Mouse (Mus musculus): ENCODE data around the gene Flvcr2. TPM values are rescaled to one million over a fixed set of nuclear protein-coding genes. Genes with fewer than 3 reads are reported as not detected.

Gene Flvcr2
- polyA plus RNA-seq, 1 experiment from 2014 or later = 2.1 TPM

GRCm38 (mm10) chr12:85753223-85753622, 6.9 kb downstream of the Flvcr2 start:
- WGBS = 65% methylated on average over 2 of the region's 2 CpGs
- no peak overlapping the region; the same call in 1 of the 2 replicates for H3K27ac ChIP-seq (ENCODE audit: low read length)
- no peaks in the 10 kb centered on the region for H3K36me3 ChIP-seq (ENCODE audit: control insufficient read depth, insufficient read depth, low read length)
- H3K4me1 ChIP-seq (ENCODE audit: control insufficient read depth, insufficient read depth, low read length) = no peaks in the 10 kb centered on the region
- H3K4me3 ChIP-seq (replicated peaks; ENCODE audit: low read length) = no peak overlapping the region
- no peak overlapping the region for H3K4me2 ChIP-seq (ENCODE audit: low read depth, low read length)
- H3K9me3 ChIP-seq (replicated peaks; ENCODE audit: control insufficient read depth, low read length) = no peaks in the 10 kb centered on the region
- ATAC-seq (ENCODE audit: insufficient read depth, low FRiP score) = no peak
- no peaks in the 10 kb centered on the region for H3K27me3 ChIP-seq (ENCODE audit: control insufficient read depth, insufficient read depth, low read length)
- no peak overlapping the region for H3K9ac ChIP-seq (ENCODE audit: low read length)

GRCm38 (mm10) chr12:85754611-85755265, 8.4 kb downstream of the Flvcr2 start:
- Histone ChIP-seq H3K36me3 (ENCODE audit: control insufficient read depth, insufficient read depth, low read length) (no peaks in the 10 kb centered on the region), H3K9me3 (replicated peaks; ENCODE audit: control insufficient read depth, low read length) (no peaks in the 10 kb centered on the region), H3K27me3 (ENCODE audit: control insufficient read depth, insufficient read depth, low read length) (no peaks in the 10 kb centered on the region), H3K27ac (ENCODE audit: low read length) (no peak overlapping the region), H3K4me2 (ENCODE audit: low read depth, low read length) (no peak overlapping the region), H3K4me1 (ENCODE audit: control insufficient read depth, insufficient read depth, low read length) (no peaks in the 10 kb centered on the region), H3K9ac (ENCODE audit: low read length) (no peak overlapping the region), H3K4me3 (replicated peaks; ENCODE audit: low read length) (no peak overlapping the region)
- 49% methylated on average over 5 of the region's 5 CpGs for WGBS
- ATAC-seq (ENCODE audit: insufficient read depth, low FRiP score) = peak; percentile 29; the same call in 1 of the 2 replicates

- 75% methylated on average over 3 of the region's 3 CpGs for WGBS
- ATAC-seq (ENCODE audit: insufficient read depth, low FRiP score) = no peak
- Histone ChIP-seq H3K9ac (ENCODE audit: low read length) (no peak overlapping the region), H3K36me3 (ENCODE audit: control insufficient read depth, insufficient read depth, low read length) (no peaks in the 10 kb centered on the region), H3K4me1 (ENCODE audit: control insufficient read depth, insufficient read depth, low read length) (no peaks in the 10 kb centered on the region), H3K4me2 (ENCODE audit: low read depth, low read length) (no peak overlapping the region), H3K27me3 (ENCODE audit: control insufficient read depth, insufficient read depth, low read length) (no peaks in the 10 kb centered on the region), H3K27ac (ENCODE audit: low read length) (no peak overlapping the region), H3K9me3 (replicated peaks; ENCODE audit: control insufficient read depth, low read length) (no peaks in the 10 kb centered on the region), H3K4me3 (replicated peaks; ENCODE audit: low read length) (no peak overlapping the region)
These were observed 10.1 kb downstream of the Flvcr2 start for GRCm38 (mm10) chr12:85756455-85756854.

GRCm38 (mm10) chr12:85757074-85757473, 10.7 kb downstream of the Flvcr2 start:
- WGBS = 63% methylated on average over 3 of the region's 3 CpGs

GRCm38 (mm10) chr12:85758741-85759140, 12.4 kb downstream of the Flvcr2 start:
- H3K4me1 ChIP-seq (ENCODE audit: control insufficient read depth, insufficient read depth, low read length) = no peaks in the 10 kb centered on the region
- no peak overlapping the region for H3K4me3 ChIP-seq (replicated peaks; ENCODE audit: low read length)
- no peak overlapping the region for H3K4me2 ChIP-seq (ENCODE audit: low read depth, low read length)
- no peaks in the 10 kb centered on the region for H3K27me3 ChIP-seq (ENCODE audit: control insufficient read depth, insufficient read depth, low read length)
- no peaks in the 10 kb centered on the region for H3K9me3 ChIP-seq (replicated peaks; ENCODE audit: control insufficient read depth, low read length)
- no peak for ATAC-seq (ENCODE audit: insufficient read depth, low FRiP score)
- WGBS = 71% methylated on average over 8 of the region's 8 CpGs
- H3K27ac ChIP-seq (ENCODE audit: low read length) = no peak overlapping the region
- no peak overlapping the region for H3K9ac ChIP-seq (ENCODE audit: low read length)
- no peaks in the 10 kb centered on the region for H3K36me3 ChIP-seq (ENCODE audit: control insufficient read depth, insufficient read depth, low read length)

More at GRCm38 (mm10) chr12:85757074-85757473, 10.7 kb downstream of the Flvcr2 start:
- Histone ChIP-seq H3K4me3 (replicated peaks; ENCODE audit: low read length) (no peak overlapping the region), H3K36me3 (ENCODE audit: control insufficient read depth, insufficient read depth, low read length) (no peaks in the 10 kb centered on the region), H3K4me1 (ENCODE audit: control insufficient read depth, insufficient read depth, low read length) (no peaks in the 10 kb centered on the region), H3K9ac (ENCODE audit: low read length) (no peak overlapping the region), H3K9me3 (replicated peaks; ENCODE audit: control insufficient read depth, low read length) (no peaks in the 10 kb centered on the region), H3K27ac (ENCODE audit: low read length) (no peak overlapping the region), H3K4me2 (ENCODE audit: low read depth, low read length) (no peak overlapping the region), H3K27me3 (ENCODE audit: control insufficient read depth, insufficient read depth, low read length) (no peaks in the 10 kb centered on the region)
- ATAC-seq (ENCODE audit: insufficient read depth, low FRiP score) = no peak

- H3K4me3 ChIP-seq (replicated peaks; ENCODE audit: low read length) = no peak overlapping the region
- no peaks in the 10 kb centered on the region for H3K36me3 ChIP-seq (ENCODE audit: control insufficient read depth, insufficient read depth, low read length)
- no peak overlapping the region for H3K27ac ChIP-seq (ENCODE audit: low read length)
- no peak overlapping the region for H3K4me2 ChIP-seq (ENCODE audit: low read depth, low read length)
- WGBS = 91% methylated on average over 4 of the region's 4 CpGs
- ATAC-seq (ENCODE audit: insufficient read depth, low FRiP score) = no peak
- no peak overlapping the region for H3K9ac ChIP-seq (ENCODE audit: low read length)
- no peaks in the 10 kb centered on the region for H3K4me1 ChIP-seq (ENCODE audit: control insufficient read depth, insufficient read depth, low read length)
- no peaks in the 10 kb centered on the region for H3K27me3 ChIP-seq (ENCODE audit: control insufficient read depth, insufficient read depth, low read length)
- H3K9me3 ChIP-seq (replicated peaks; ENCODE audit: control insufficient read depth, low read length) = no peaks in the 10 kb centered on the region
These were observed 15.1 kb downstream of the Flvcr2 start for GRCm38 (mm10) chr12:85761471-85761870.

- no peak overlapping the region for H3K4me2 ChIP-seq (ENCODE audit: low read depth, low read length)
- H3K4me1 ChIP-seq (ENCODE audit: control insufficient read depth, insufficient read depth, low read length) = no peaks in the 10 kb centered on the region
- H3K9me3 ChIP-seq (replicated peaks; ENCODE audit: control insufficient read depth, low read length) = no peaks in the 10 kb centered on the region
- whole genome bisulfite sequencing = 60% methylated on average over 1 of the region's 1 CpGs
- no peak overlapping the region for H3K4me3 ChIP-seq (replicated peaks; ENCODE audit: low read length)
- H3K9ac ChIP-seq (ENCODE audit: low read length) = no peak overlapping the region
- H3K27me3 ChIP-seq (ENCODE audit: control insufficient read depth, insufficient read depth, low read length) = no peaks in the 10 kb centered on the region
- H3K27ac ChIP-seq (ENCODE audit: low read length) = no peak overlapping the region
- ATAC-seq (ENCODE audit: insufficient read depth, low FRiP score) = no peak
- H3K36me3 ChIP-seq (ENCODE audit: control insufficient read depth, insufficient read depth, low read length) = no peaks in the 10 kb centered on the region
These were observed 18.3 kb downstream of the Flvcr2 start for GRCm38 (mm10) chr12:85764686-85765085.

- WGBS = 62% methylated on average over 3 of the region's 3 CpGs
- no peaks in the 10 kb centered on the region for H3K4me1 ChIP-seq (ENCODE audit: control insufficient read depth, insufficient read depth, low read length)
- no peaks in the 10 kb centered on the region for H3K36me3 ChIP-seq (ENCODE audit: control insufficient read depth, insufficient read depth, low read length)
- H3K27ac ChIP-seq (ENCODE audit: low read length) = no peak overlapping the region
- H3K4me2 ChIP-seq (ENCODE audit: low read depth, low read length) = no peak overlapping the region
- H3K27me3 ChIP-seq (ENCODE audit: control insufficient read depth, insufficient read depth, low read length) = no peaks in the 10 kb centered on the region
- H3K4me3 ChIP-seq (replicated peaks; ENCODE audit: low read length) = no peak overlapping the region
- no peak for ATAC-seq (ENCODE audit: insufficient read depth, low FRiP score)
- H3K9ac ChIP-seq (ENCODE audit: low read length) = no peak overlapping the region
- H3K9me3 ChIP-seq (replicated peaks; ENCODE audit: control insufficient read depth, low read length) = no peaks in the 10 kb centered on the region
These were observed 19.9 kb downstream of the Flvcr2 start for GRCm38 (mm10) chr12:85766287-85766686.

- no peak overlapping the region for H3K9ac ChIP-seq (ENCODE audit: low read length)
- H3K4me2 ChIP-seq (ENCODE audit: low read depth, low read length) = no peak overlapping the region
- H3K4me1 ChIP-seq (ENCODE audit: control insufficient read depth, insufficient read depth, low read length) = no peaks in the 10 kb centered on the region
- ATAC-seq (ENCODE audit: insufficient read depth, low FRiP score) = no peak
- WGBS = 51% methylated on average over 4 of the region's 4 CpGs
- no peak overlapping the region for H3K4me3 ChIP-seq (replicated peaks; ENCODE audit: low read length)
- no peak overlapping the region for H3K27ac ChIP-seq (ENCODE audit: low read length)
- no peaks in the 10 kb centered on the region for H3K36me3 ChIP-seq (ENCODE audit: control insufficient read depth, insufficient read depth, low read length)
- no peaks in the 10 kb centered on the region for H3K9me3 ChIP-seq (replicated peaks; ENCODE audit: control insufficient read depth, low read length)
- H3K27me3 ChIP-seq (ENCODE audit: control insufficient read depth, insufficient read depth, low read length) = no peaks in the 10 kb centered on the region
These were observed 21.4 kb downstream of the Flvcr2 start for GRCm38 (mm10) chr12:85767750-85768149.
